Mouse (Mus musculus): ENCODE data around the gene Trak1. TPM values are rescaled to one million over a fixed set of nuclear protein-coding genes. Genes with fewer than 3 reads are reported as not detected.

The Trak1 gene
- polyA plus RNA-seq, 1 experiment from 2014 or later, result 26.1 TPM

GRCm38 (mm10) chr9:121419011-121419410 is 121.7 kb downstream of the Trak1 start:
- Histone ChIP-seq H3K4me1 (replicated peaks; ENCODE audit: control insufficient read depth, insufficient read depth, low read length) (peaks cover 16% of the 10 kb centered on the region; the same call in 1 of the 2 replicates), H3K9ac (ENCODE audit: low read length) (no peak overlapping the region), H3K4me2 (ENCODE audit: low read length) (no peak overlapping the region), H3K36me3 (ENCODE audit: control insufficient read depth, insufficient read depth, low read length) (no peaks in the 10 kb centered on the region), H3K27ac (ENCODE audit: low read depth) (no peak overlapping the region), H3K9me3 (ENCODE audit: control insufficient read depth, low read length) (no peaks in the 10 kb centered on the region), H3K4me3 (ENCODE audit: low read depth, low read length) (no peak overlapping the region), H3K27me3 (replicated peaks; ENCODE audit: control insufficient read depth, insufficient read depth, low read length) (no peaks in the 10 kb centered on the region)
- no peak for DNase-seq (ENCODE audit: low spot score)
- WGBS, result 78% methylated on average over 3 of the region's 3 CpGs
- no peak for ATAC-seq (replicated peaks; ENCODE audit: low FRiP score, low TSS enrichment, low read depth)

- no peak overlapping the region for H3K4me2 ChIP-seq (ENCODE audit: low read length)
- H3K4me3 ChIP-seq (ENCODE audit: low read depth, low read length), result no peak overlapping the region
- H3K36me3 ChIP-seq (ENCODE audit: control insufficient read depth, insufficient read depth, low read length), result no peaks in the 10 kb centered on the region
- no peak overlapping the region for H3K27ac ChIP-seq (ENCODE audit: low read depth)
- 67% methylated on average over 7 of the region's 7 CpGs for WGBS
- ATAC-seq (replicated peaks; ENCODE audit: low FRiP score, low TSS enrichment, low read depth) (no peak), DNase-seq (ENCODE audit: low spot score) (no peak)
- no peaks in the 10 kb centered on the region for H3K9me3 ChIP-seq (ENCODE audit: control insufficient read depth, low read length)
- H3K27me3 ChIP-seq (replicated peaks; ENCODE audit: control insufficient read depth, insufficient read depth, low read length), result no peaks in the 10 kb centered on the region
- H3K4me1 ChIP-seq (replicated peaks; ENCODE audit: control insufficient read depth, insufficient read depth, low read length), result peaks cover 21% of the 10 kb centered on the region; the same call in 1 of the 2 replicates
- no peak overlapping the region for H3K9ac ChIP-seq (ENCODE audit: low read length)
These were observed 122.3 kb downstream of the Trak1 start for GRCm38 (mm10) chr9:121419573-121419972.

GRCm38 (mm10) chr9:121420817-121421216 is 123.5 kb downstream of the Trak1 start:
- Histone ChIP-seq H3K27ac (ENCODE audit: low read depth) (no peak overlapping the region), H3K4me3 (ENCODE audit: low read depth, low read length) (no peak overlapping the region), H3K9me3 (ENCODE audit: control insufficient read depth, low read length) (no peaks in the 10 kb centered on the region), H3K27me3 (replicated peaks; ENCODE audit: control insufficient read depth, insufficient read depth, low read length) (no peaks in the 10 kb centered on the region), H3K9ac (ENCODE audit: low read length) (no peak overlapping the region), H3K4me1 (replicated peaks; ENCODE audit: control insufficient read depth, insufficient read depth, low read length) (peaks cover 25% of the 10 kb centered on the region; the same call in 1 of the 2 replicates), H3K36me3 (ENCODE audit: control insufficient read depth, insufficient read depth, low read length) (no peaks in the 10 kb centered on the region), H3K4me2 (ENCODE audit: low read length) (no peak overlapping the region)
- 82% methylated on average over 6 of the region's 6 CpGs for WGBS
- ATAC-seq (replicated peaks; ENCODE audit: low FRiP score, low TSS enrichment, low read depth) (no peak), DNase-seq (ENCODE audit: low spot score) (no peak)

- peak overlapping the region; percentile 57; the same call in 1 of the 2 replicates for H3K27ac ChIP-seq (ENCODE audit: low read depth)
- no peak for DNase-seq (ENCODE audit: low spot score)
These were observed 125.1 kb downstream of the Trak1 start for GRCm38 (mm10) chr9:121422402-121422801.

GRCm38 (mm10) chr9:121423621-121424020 is 126.3 kb downstream of the Trak1 start:
- Histone ChIP-seq H3K9ac (ENCODE audit: low read length) (no peak overlapping the region), H3K27ac (ENCODE audit: low read depth) (no peak overlapping the region; the same call in 1 of the 2 replicates), H3K27me3 (replicated peaks; ENCODE audit: control insufficient read depth, insufficient read depth, low read length) (no peaks in the 10 kb centered on the region), H3K4me2 (ENCODE audit: low read length) (no peak overlapping the region), H3K36me3 (ENCODE audit: control insufficient read depth, insufficient read depth, low read length) (no peaks in the 10 kb centered on the region), H3K4me3 (ENCODE audit: low read depth, low read length) (no peak overlapping the region), H3K9me3 (ENCODE audit: control insufficient read depth, low read length) (no peaks in the 10 kb centered on the region), H3K4me1 (replicated peaks; ENCODE audit: control insufficient read depth, insufficient read depth, low read length) (peaks cover 25% of the 10 kb centered on the region; the same call in 1 of the 2 replicates)
- no peak for ATAC-seq (replicated peaks; ENCODE audit: low FRiP score, low TSS enrichment, low read depth)
- 78% methylated on average over 6 of the region's 6 CpGs for WGBS
- no peak for DNase-seq (ENCODE audit: low spot score)

More at GRCm38 (mm10) chr9:121422402-121422801, 125.1 kb downstream of the Trak1 start:
- WGBS, result 26% methylated on average over 5 of the region's 5 CpGs
- Histone ChIP-seq H3K4me1 (replicated peaks; ENCODE audit: control insufficient read depth, insufficient read depth, low read length) (peaks cover 25% of the 10 kb centered on the region; the same call in 1 of the 2 replicates), H3K9ac (ENCODE audit: low read length) (no peak overlapping the region), H3K4me2 (ENCODE audit: low read length) (no peak overlapping the region), H3K4me3 (ENCODE audit: low read depth, low read length) (no peak overlapping the region), H3K9me3 (ENCODE audit: control insufficient read depth, low read length) (no peaks in the 10 kb centered on the region), H3K36me3 (ENCODE audit: control insufficient read depth, insufficient read depth, low read length) (no peaks in the 10 kb centered on the region), H3K27me3 (replicated peaks; ENCODE audit: control insufficient read depth, insufficient read depth, low read length) (no peaks in the 10 kb centered on the region)
- 0 out of 2 replicates have a peak, but pooled peaks have one; percentile 55 for ATAC-seq (replicated peaks; ENCODE audit: low FRiP score, low TSS enrichment, low read depth)

- DNase-seq (ENCODE audit: low spot score) (no peak), ATAC-seq (replicated peaks; ENCODE audit: low FRiP score, low TSS enrichment, low read depth) (no peak)
- no peaks in the 10 kb centered on the region for H3K9me3 ChIP-seq (ENCODE audit: control insufficient read depth, low read length)
- no peak overlapping the region for H3K9ac ChIP-seq (ENCODE audit: low read length)
- WGBS, result 77% methylated on average over 16 of the region's 16 CpGs
- no peak overlapping the region for H3K27ac ChIP-seq (ENCODE audit: low read depth)
- H3K27me3 ChIP-seq (replicated peaks; ENCODE audit: control insufficient read depth, insufficient read depth, low read length), result no peaks in the 10 kb centered on the region
- no peak overlapping the region for H3K4me2 ChIP-seq (ENCODE audit: low read length)
- no peak overlapping the region for H3K4me3 ChIP-seq (ENCODE audit: low read depth, low read length)
- H3K36me3 ChIP-seq (ENCODE audit: control insufficient read depth, insufficient read depth, low read length), result no peaks in the 10 kb centered on the region
- peaks cover 25% of the 10 kb centered on the region; the same call in 1 of the 2 replicates for H3K4me1 ChIP-seq (replicated peaks; ENCODE audit: control insufficient read depth, insufficient read depth, low read length)
These were observed 127.2 kb downstream of the Trak1 start for GRCm38 (mm10) chr9:121424281-121425164.

- Histone ChIP-seq H3K36me3 (ENCODE audit: control insufficient read depth, insufficient read depth, low read length) (no peaks in the 10 kb centered on the region), H3K9me3 (ENCODE audit: control insufficient read depth, low read length) (no peaks in the 10 kb centered on the region), H3K9ac (ENCODE audit: low read length) (no peak overlapping the region), H3K4me2 (ENCODE audit: low read length) (no peak overlapping the region), H3K27me3 (replicated peaks; ENCODE audit: control insufficient read depth, insufficient read depth, low read length) (no peaks in the 10 kb centered on the region), H3K27ac (ENCODE audit: low read depth) (no peak overlapping the region), H3K4me3 (ENCODE audit: low read depth, low read length) (no peak overlapping the region), H3K4me1 (replicated peaks; ENCODE audit: control insufficient read depth, insufficient read depth, low read length) (peaks cover 35% of the 10 kb centered on the region; the same call in 1 of the 2 replicates)
- ATAC-seq (replicated peaks; ENCODE audit: low FRiP score, low TSS enrichment, low read depth), result no peak
- 75% methylated on average over 3 of the region's 3 CpGs for WGBS
- DNase-seq (ENCODE audit: low spot score), result no peak
These were observed 129.1 kb downstream of the Trak1 start for GRCm38 (mm10) chr9:121426451-121426850.

- 92% methylated on average over 5 of the region's 5 CpGs for WGBS
- Histone ChIP-seq H3K9me3 (ENCODE audit: control insufficient read depth, low read length) (no peaks in the 10 kb centered on the region), H3K4me2 (ENCODE audit: low read length) (no peak overlapping the region), H3K4me3 (ENCODE audit: low read depth, low read length) (no peak overlapping the region), H3K36me3 (ENCODE audit: control insufficient read depth, insufficient read depth, low read length) (peaks cover 2% of the 10 kb centered on the region; the same call in 1 of the 2 replicates), H3K9ac (ENCODE audit: low read length) (no peak overlapping the region), H3K27ac (ENCODE audit: low read depth) (no peak overlapping the region), H3K27me3 (replicated peaks; ENCODE audit: control insufficient read depth, insufficient read depth, low read length) (no peaks in the 10 kb centered on the region), H3K4me1 (replicated peaks; ENCODE audit: control insufficient read depth, insufficient read depth, low read length) (peaks cover 30% of the 10 kb centered on the region; the same call in 1 of the 2 replicates)
- ATAC-seq (replicated peaks; ENCODE audit: low FRiP score, low TSS enrichment, low read depth) (no peak), DNase-seq (ENCODE audit: low spot score) (no peak)
These were observed 129.6 kb downstream of the Trak1 start for GRCm38 (mm10) chr9:121426902-121427301.
